Mouse (Mus musculus): Measurements from ENCODE around the gene Cdh15. TPM values are rescaled to one million over a fixed set of nuclear protein-coding genes. Genes with fewer than 3 reads are reported as not detected.

The Cdh15 gene
- polyA plus RNA-seq, 1 experiment: not detected

DNA sequence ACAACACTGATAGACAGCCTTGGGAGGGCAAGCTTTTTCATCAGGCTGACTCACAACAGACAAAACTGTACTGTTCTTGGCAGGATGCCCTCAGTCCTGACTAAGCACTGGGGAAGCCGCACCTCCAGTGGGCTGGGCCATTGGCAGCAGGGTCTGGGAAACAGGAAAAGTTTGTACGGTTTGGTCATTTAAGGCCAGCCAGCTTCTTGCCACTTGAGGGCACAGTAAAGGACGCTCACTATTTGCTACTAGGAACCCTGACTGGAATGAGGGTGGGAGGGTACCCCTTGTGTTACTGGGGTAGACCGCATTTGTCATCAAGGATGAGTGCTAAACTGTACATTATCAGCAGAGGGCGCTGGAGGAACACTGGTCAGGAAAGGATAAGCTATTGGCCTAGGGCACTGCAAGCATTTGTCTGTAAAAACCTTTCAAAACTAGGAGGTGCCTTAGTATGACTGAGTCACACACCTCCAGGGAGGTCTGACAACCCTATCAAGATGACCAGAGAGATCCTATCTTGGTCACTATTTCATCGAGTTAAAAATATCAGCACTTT, 58.8 kb downstream of the Cdh15 start:
- Histone ChIP-seq H3K27ac (ENCODE audit: control insufficient read depth, insufficient read depth, low read depth, low read length, poor library complexity) (peak overlapping the region; percentile 46), H3K4me1 (ENCODE audit: control insufficient read depth, insufficient read depth, low read length) (peaks cover 5% of the 10 kb centered on the region), H3K4me3 (replicated peaks; ENCODE audit: control insufficient read depth, low read depth, low read length) (peak overlapping the region; percentile 48)
- no peak for TF ChIP-seq POLR2A (IDR thresholded peaks at IDR 0.05; ENCODE audit: borderline replicate concordance, control insufficient read depth, low read depth, low read length)
- TF ChIP-seq CTCF (IDR thresholded peaks at IDR 0.05; ENCODE audit: control insufficient read depth, insufficient read depth, low read length): peak; percentile 69
- WGBS: 9% methylated on average over 6 of the region's 6 CpGs

- no peak for TF ChIP-seq POLR2A (IDR thresholded peaks at IDR 0.05; ENCODE audit: borderline replicate concordance, control insufficient read depth, low read depth, low read length)
- no peak for TF ChIP-seq CTCF (IDR thresholded peaks at IDR 0.05; ENCODE audit: control insufficient read depth, insufficient read depth, low read length)
- Histone ChIP-seq H3K4me1 (ENCODE audit: control insufficient read depth, insufficient read depth, low read length) (no peaks in the 10 kb centered on the region; the same call in 1 of the 2 replicates), H3K4me3 (replicated peaks; ENCODE audit: control insufficient read depth, low read depth, low read length) (no peak overlapping the region), H3K27ac (ENCODE audit: control insufficient read depth, insufficient read depth, low read depth, low read length, poor library complexity) (no peak overlapping the region)
- 30% methylated on average over 3 of the region's 3 CpGs for WGBS
Observed at GRCm38 (mm10) chr8:122912150-122912549, 64.4 kb downstream of the Cdh15 start.

- peaks cover 2% of the 10 kb centered on the region for H3K4me1 ChIP-seq (ENCODE audit: control insufficient read depth, insufficient read depth, low read length)
- no peak overlapping the region for H3K27ac ChIP-seq (ENCODE audit: control insufficient read depth, insufficient read depth, low read depth, low read length, poor library complexity)
- no peak overlapping the region for H3K4me3 ChIP-seq (replicated peaks; ENCODE audit: control insufficient read depth, low read depth, low read length)
- TF ChIP-seq POLR2A (IDR thresholded peaks at IDR 0.05; ENCODE audit: borderline replicate concordance, control insufficient read depth, low read depth, low read length) (no peak), CTCF (IDR thresholded peaks at IDR 0.05; ENCODE audit: control insufficient read depth, insufficient read depth, low read length) (no peak)
- WGBS: 88% methylated on average over 4 of the region's 4 CpGs
Observed at GRCm38 (mm10) chr8:122912871-122913270, 65.1 kb downstream of the Cdh15 start.

GRCm38 (mm10) chr8:122916766-122917165, 69.0 kb downstream of the Cdh15 start:
- H3K27ac ChIP-seq (ENCODE audit: control insufficient read depth, insufficient read depth, low read depth, low read length, poor library complexity): no peak overlapping the region
- 14% methylated on average over 3 of the region's 3 CpGs for WGBS
- no peak overlapping the region for H3K4me3 ChIP-seq (replicated peaks; ENCODE audit: control insufficient read depth, low read depth, low read length)
- peaks cover 5% of the 10 kb centered on the region for H3K4me1 ChIP-seq (ENCODE audit: control insufficient read depth, insufficient read depth, low read length)
- TF ChIP-seq CTCF (IDR thresholded peaks at IDR 0.05; ENCODE audit: control insufficient read depth, insufficient read depth, low read length): no peak
- no peak for TF ChIP-seq POLR2A (IDR thresholded peaks at IDR 0.05; ENCODE audit: borderline replicate concordance, control insufficient read depth, low read depth, low read length)

Other genes starting within 250 kb of the Cdh15 start
- 18.7 and 40.6 TPM in 2 replicates for gene Galns, start 236.5 kb upstream of the Cdh15 start, polyA plus RNA-seq (2011; ENCODE audit: insufficient read depth, insufficient read length, low replicate concordance, missing spikeins)
- 14.0 and 36.5 TPM in 2 replicates for gene Trappc2l, start 236.3 kb upstream of the Cdh15 start, polyA plus RNA-seq (2011; ENCODE audit: insufficient read depth, insufficient read length, low replicate concordance, missing spikeins)
- not detected in 2 replicates for gene Pabpn1l, start 225.2 kb upstream of the Cdh15 start, polyA plus RNA-seq (2011; ENCODE audit: insufficient read depth, insufficient read length, low replicate concordance, missing spikeins)
- 16.3 and 58.8 TPM in 2 replicates for gene Cbfa2t3, start 148.9 kb upstream of the Cdh15 start, polyA plus RNA-seq (2011; ENCODE audit: insufficient read depth, insufficient read length, low replicate concordance, missing spikeins)
- gene Acsf3, start 72.5 kb upstream of the Cdh15 start, polyA plus RNA-seq (2011; ENCODE audit: insufficient read depth, insufficient read length, low replicate concordance, missing spikeins): 5.0 TPM in 2 replicates
- 38.1 and 78.7 TPM in 2 replicates for gene Ankrd11, start 194.3 kb downstream of the Cdh15 start, polyA plus RNA-seq (2011; ENCODE audit: insufficient read depth, insufficient read length, low replicate concordance, missing spikeins)
- gene Spg7, start 215.0 kb downstream of the Cdh15 start, polyA plus RNA-seq (2011; ENCODE audit: insufficient read depth, insufficient read length, low replicate concordance, missing spikeins): 66.1 and 74.6 TPM in 2 replicates